Mouse (Mus musculus): ENCODE measurements around the gene Mdm2. TPM values are rescaled to one million over a fixed set of nuclear protein-coding genes. Genes with fewer than 3 reads are reported as not detected.

The Mdm2 gene
- total and polyA plus RNA-seq, 3 experiments: 35.3 to 601 (median 42.2) TPM

DNA sequence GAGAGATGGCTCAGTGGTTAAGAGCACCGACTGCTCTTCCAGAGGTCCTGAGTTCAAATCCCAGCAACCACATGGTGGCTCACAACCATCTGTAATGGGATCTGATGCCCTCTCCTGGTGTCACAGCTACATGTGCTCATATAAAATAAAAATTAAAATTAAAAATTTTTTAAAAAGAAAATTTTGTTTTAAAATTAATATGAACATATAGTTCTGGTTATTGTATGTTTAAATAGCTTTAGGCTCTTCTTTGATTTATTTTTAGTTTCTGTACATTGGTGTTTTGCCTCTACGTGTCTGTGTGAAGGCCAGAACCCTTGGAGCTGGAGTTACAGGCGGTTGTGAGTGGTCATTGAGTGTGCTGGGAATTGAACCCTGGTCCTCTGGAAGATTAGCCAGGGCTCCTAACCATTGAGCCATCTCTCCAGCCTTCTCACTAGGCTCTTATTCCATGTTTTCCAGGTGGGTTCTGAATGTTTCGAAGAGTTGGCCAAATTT, 16.4 kb upstream of the Mdm2 start:
- H3K9ac ChIP-seq (ENCODE audit: control insufficient read depth, low read depth, low read length, poor library complexity, severe bottlenecking): no peak overlapping the region
- H3K4me1 ChIP-seq (ENCODE audit: control insufficient read depth in 1 of 2, insufficient read depth in 2 of 2, low read length in 2 of 2): peaks cover 0 to 4% of the 10 kb centered on the region in 2 experiments; a peak in 1 of 4 replicates
- TF ChIP-seq MAZ (IDR thresholded peaks at IDR 0.05; ENCODE audit: low read depth, low read length) (no peak), TBP (IDR thresholded peaks at IDR 0.05; ENCODE audit: low read depth, low read length) (no peak), USF2 (IDR thresholded peaks at IDR 0.05; ENCODE audit: borderline replicate concordance in 1 of 2, insufficient read depth in 1 of 2, low read depth in 1 of 2, low read length in 2 of 2) (no peak), ELF1 (IDR thresholded peaks at IDR 0.05; ENCODE audit: low read depth, low read length) (no peak), MYB (IDR thresholded peaks at IDR 0.05; ENCODE audit: low read depth, low read length) (no peak), BHLHE40 (IDR thresholded peaks at IDR 0.05; ENCODE audit: borderline replicate concordance, low read depth, low read length) (no peak), MEF2A (IDR thresholded peaks at IDR 0.05; ENCODE audit: extremely low read depth, insufficient replicate concordance, low read depth, low read length, poor library complexity, severe bottlenecking) (no peak), GABPA (IDR thresholded peaks at IDR 0.05; ENCODE audit: low read depth, low read length) (no peak), MAX (IDR thresholded peaks at IDR 0.05; ENCODE audit: low read length) (no peak), CHD2 (IDR thresholded peaks at IDR 0.05; ENCODE audit: low read length) (no peak), TAL1 (IDR thresholded peaks at IDR 0.05; ENCODE audit: low read length) (no peak), SMC3 (IDR thresholded peaks at IDR 0.05; ENCODE audit: low read depth, low read length) (no peak), ETS1 (IDR thresholded peaks at IDR 0.05; ENCODE audit: low read depth, low read length) (no peak), MXI1 (IDR thresholded peaks at IDR 0.05; ENCODE audit: low read depth, low read length) (no peak), NRF1 (IDR thresholded peaks at IDR 0.05; ENCODE audit: insufficient read depth, low read depth, low read length, poor library complexity, severe bottlenecking) (no peak), HCFC1 (IDR thresholded peaks at IDR 0.05; ENCODE audit: low read depth, low read length) (no peak), ZC3H11A (IDR thresholded peaks at IDR 0.05; ENCODE audit: low read depth, low read length) (no peak), KAT2A (conservative IDR thresholded peaks at IDR 0.05; ENCODE audit: low read depth, low read length) (no peak), MYC (IDR thresholded peaks at IDR 0.05; ENCODE audit: low read depth, low read length) (no peak)
- no peaks in the 10 kb centered on the region for H3K79me2 ChIP-seq (ENCODE audit: control insufficient read depth, insufficient read depth, low read length, poor library complexity)
- H3K36me3 ChIP-seq (ENCODE audit: control insufficient read depth in 1 of 2, insufficient read depth in 2 of 2, low read length in 2 of 2): peaks cover 0 to 6% of the 10 kb centered on the region in 2 experiments; a peak in 2 of 4 replicates
- H3K9me3 ChIP-seq (replicated peaks; ENCODE audit: insufficient read depth, low read length): no peaks in the 10 kb centered on the region
- H3K27me3 ChIP-seq (ENCODE audit: control insufficient read depth in 1 of 2, insufficient read depth in 2 of 2, low read length in 2 of 2): no peaks in the 10 kb centered on the region
- no peak overlapping the region for H3K4me3 ChIP-seq (ENCODE audit: control insufficient read depth in 1 of 2, insufficient read depth in 1 of 2, low read depth in 2 of 2, low read length in 2 of 2)
- H3K27ac ChIP-seq (ENCODE audit: control insufficient read depth, low read depth, low read length): no peak overlapping the region
- DNase-seq (ENCODE audit: low read depth, low spot score): no peak

DNA sequence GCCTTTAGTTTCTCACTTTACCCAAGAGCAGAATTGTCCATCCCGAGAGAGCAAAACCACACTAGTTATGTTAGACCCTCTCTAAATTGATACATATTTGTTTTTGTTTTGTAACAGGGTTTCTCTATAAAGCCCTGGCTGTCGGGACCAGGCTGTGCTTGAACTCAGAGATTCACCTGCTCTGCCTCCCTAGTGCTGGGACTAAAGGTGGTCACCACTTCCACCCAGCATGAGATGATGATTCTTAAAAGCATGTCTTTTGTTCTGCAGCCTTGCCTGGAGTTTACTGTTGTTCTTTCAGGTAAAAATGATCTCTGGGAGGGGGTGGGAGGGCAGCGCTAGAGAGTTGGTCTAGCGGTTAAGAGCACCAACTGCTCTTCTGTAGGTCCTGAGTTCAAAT, 15.8 kb upstream of the Mdm2 start:
- TF ChIP-seq POLR2AphosphoS5 (IDR thresholded peaks at IDR 0.05; ENCODE audit: borderline replicate concordance, low read depth, low read length) (no peak), ZNF384 (IDR thresholded peaks at IDR 0.05; ENCODE audit: low read depth, low read length) (no peak), MYC (IDR thresholded peaks at IDR 0.05; ENCODE audit: low read depth, low read length) (no peak), ELF1 (IDR thresholded peaks at IDR 0.05; ENCODE audit: low read depth, low read length) (no peak), CHD2 (IDR thresholded peaks at IDR 0.05; ENCODE audit: low read length) (no peak), USF1 (IDR thresholded peaks at IDR 0.05; ENCODE audit: low read depth, low read length) (no peak), ZKSCAN1 (IDR thresholded peaks at IDR 0.05; ENCODE audit: low read depth, low read length) (no peak), SIN3A (IDR thresholded peaks at IDR 0.05; ENCODE audit: low read length) (no peak), E2F4 (IDR thresholded peaks at IDR 0.05; ENCODE audit: borderline replicate concordance, low read depth, low read length) (no peak), UBTF (IDR thresholded peaks at IDR 0.05; ENCODE audit: borderline replicate concordance, insufficient read depth, low read depth, low read length) (no peak), ZC3H11A (IDR thresholded peaks at IDR 0.05; ENCODE audit: low read depth, low read length) (no peak)
- H3K4me3 ChIP-seq (ENCODE audit: control insufficient read depth in 1 of 2, insufficient read depth in 1 of 2, low read depth in 2 of 2, low read length in 2 of 2): no peak overlapping the region
- H3K9me3 ChIP-seq (replicated peaks; ENCODE audit: insufficient read depth, low read length): no peaks in the 10 kb centered on the region
- no peak for DNase-seq (ENCODE audit: low read depth, low spot score)
- no peak overlapping the region for H3K9ac ChIP-seq (ENCODE audit: control insufficient read depth, low read depth, low read length, poor library complexity, severe bottlenecking)
- no peak overlapping the region for H3K27ac ChIP-seq (ENCODE audit: control insufficient read depth, low read depth, low read length)
- H3K27me3 ChIP-seq (ENCODE audit: control insufficient read depth in 1 of 2, insufficient read depth in 2 of 2, low read length in 2 of 2): no peaks in the 10 kb centered on the region
- H3K4me1 ChIP-seq (ENCODE audit: control insufficient read depth in 1 of 2, insufficient read depth in 2 of 2, low read length in 2 of 2): peaks cover 0 to 3% of the 10 kb centered on the region in 2 experiments; a peak in 1 of 4 replicates
- H3K79me2 ChIP-seq (ENCODE audit: control insufficient read depth, insufficient read depth, low read length, poor library complexity): no peaks in the 10 kb centered on the region
- peaks cover 0 to 2% of the 10 kb centered on the region in 2 experiments; a peak in 2 of 4 replicates for H3K36me3 ChIP-seq (ENCODE audit: control insufficient read depth in 1 of 2, insufficient read depth in 2 of 2, low read length in 2 of 2)
